Mouse (Mus musculus): ENCODE measurements around the gene Hspbap1. TPM values are rescaled to one million over a fixed set of nuclear protein-coding genes. Genes with fewer than 3 reads are reported as not detected.
A peak's percentile ranks its signal among the peaks of the same experiment; 100 is the strongest.

Hspbap1 gene
- total and polyA plus RNA-seq, 3 experiments = 13.6 to 15.9 (median 15.3) TPM

GRCm38 (mm10) chr16:35817255-35818089, 47.3 kb downstream of the Hspbap1 start (continued):
- TF ChIP-seq SMC3 (IDR thresholded peaks at IDR 0.05; ENCODE audit: low read depth, low read length) (peak; percentile 100), RAD21 (IDR thresholded peaks at IDR 0.05; ENCODE audit: low read depth, low read length) (peak; percentile 100), MAZ (IDR thresholded peaks at IDR 0.05; ENCODE audit: low read depth, low read length) (peak; percentile 31; the same call in 1 of the 2 replicates), MAFK (IDR thresholded peaks at IDR 0.05; ENCODE audit: insufficient replicate concordance, low read length) (no peak)

- H3K79me2 ChIP-seq (replicated peaks; ENCODE audit: control insufficient read depth, extremely low read depth, insufficient read depth, poor library complexity, severe bottlenecking) = no peaks in the 10 kb centered on the region
- in situ Hi-C loops (cut with MboI; ENCODE audit: low pct_ligation_motif_present, low pct_unique_long_range_greater_than_20kb, low sequenced_read_pairs) = no loop called here
- H3K4me1 ChIP-seq (ENCODE audit: control insufficient read depth in 1 of 2, insufficient read depth in 2 of 2) = no peaks in the 10 kb centered on the region; a peak in 1 of 4 replicates
- peak; percentile 11 for DNase-seq (ENCODE audit: extremely low read depth)
- H3K36me3 ChIP-seq (replicated peaks in 1 of 2; ENCODE audit: control insufficient read depth in 1 of 2, insufficient read depth in 1 of 2, low read length in 1 of 2) = peaks cover 26 to 42% of the 10 kb centered on the region in 2 experiments
- no peaks in the 10 kb centered on the region for H3K9me3 ChIP-seq (replicated peaks; ENCODE audit: low read length)
- TF ChIP-seq USF1 (IDR thresholded peaks at IDR 0.05; ENCODE audit: low read depth, low read length) (peak; percentile 43), KAT2A (IDR thresholded peaks at IDR 0.05; ENCODE audit: insufficient replicate concordance, low read length) (no peak)
- H3K9ac ChIP-seq (ENCODE audit: insufficient read depth, low read depth) = no peak overlapping the region
- H3K27me3 ChIP-seq (replicated peaks) = no peaks in the 10 kb centered on the region
- H3K4me2 ChIP-seq (ENCODE audit: insufficient read depth, low read depth, poor library complexity, severe bottlenecking) = no peak overlapping the region
- H3K4me3 ChIP-seq (replicated peaks in 1 of 3; ENCODE audit: low read depth in 2 of 3, low read length in 2 of 3, poor library complexity in 1 of 3) = no peak overlapping the region
- H3K27ac ChIP-seq (ENCODE audit: insufficient read depth, low read depth) = no peak overlapping the region
- dilution Hi-C loops (cut with MboI; ENCODE audit: extremely low pct_ligation_motif_present, extremely low pct_unique_long_range_greater_than_20kb, low sequenced_read_pairs) = no loop called here
Observed at GRCm38 (mm10) chr16:35829999-35830398, 59.8 kb downstream of the Hspbap1 start.

- Histone ChIP-seq H3K9ac (ENCODE audit: insufficient read depth, low read depth) (no peak overlapping the region), H3K4me3 (replicated peaks in 1 of 3; ENCODE audit: low read depth in 2 of 3, low read length in 2 of 3, poor library complexity in 1 of 3) (no peak overlapping the region), H3K36me3 (replicated peaks in 1 of 2; ENCODE audit: control insufficient read depth in 1 of 2, insufficient read depth in 1 of 2, low read length in 1 of 2) (peaks cover 22 to 30% of the 10 kb centered on the region in 2 experiments), H3K9me3 (replicated peaks; ENCODE audit: low read length) (peaks cover 4% of the 10 kb centered on the region), H3K27me3 (replicated peaks) (no peaks in the 10 kb centered on the region), H3K4me2 (ENCODE audit: insufficient read depth, low read depth, poor library complexity, severe bottlenecking) (no peak overlapping the region), H3K79me2 (replicated peaks; ENCODE audit: control insufficient read depth, extremely low read depth, insufficient read depth, poor library complexity, severe bottlenecking) (no peaks in the 10 kb centered on the region), H3K4me1 (ENCODE audit: control insufficient read depth in 1 of 2, insufficient read depth in 2 of 2) (no peaks in the 10 kb centered on the region; a peak in 1 of 4 replicates), H3K27ac (ENCODE audit: insufficient read depth, low read depth) (no peak overlapping the region)
- in situ Hi-C loops (cut with MboI; ENCODE audit: low pct_ligation_motif_present, low pct_unique_long_range_greater_than_20kb, low sequenced_read_pairs) = no loop called here
- TF ChIP-seq ELF1 (IDR thresholded peaks at IDR 0.05; ENCODE audit: low read depth, low read length) (no peak), PAX5 (IDR thresholded peaks at IDR 0.05; ENCODE audit: low read length) (no peak)
- dilution Hi-C loops (cut with MboI; ENCODE audit: extremely low pct_ligation_motif_present, extremely low pct_unique_long_range_greater_than_20kb, low sequenced_read_pairs) = no loop called here
- DNase-seq (ENCODE audit: extremely low read depth) = no peak
Observed at GRCm38 (mm10) chr16:35832926-35833325, 62.8 kb downstream of the Hspbap1 start.

- H3K4me1 ChIP-seq (ENCODE audit: control insufficient read depth in 1 of 2, insufficient read depth in 2 of 2) = no peaks in the 10 kb centered on the region; a peak in 1 of 4 replicates
- DNase-seq (ENCODE audit: extremely low read depth) = no peak
- H3K9me3 ChIP-seq (replicated peaks; ENCODE audit: low read length) = peaks cover 4% of the 10 kb centered on the region
- peaks cover 22 to 41% of the 10 kb centered on the region in 2 experiments for H3K36me3 ChIP-seq (replicated peaks in 1 of 2; ENCODE audit: control insufficient read depth in 1 of 2, insufficient read depth in 1 of 2, low read length in 1 of 2)
- no peaks in the 10 kb centered on the region for H3K79me2 ChIP-seq (replicated peaks; ENCODE audit: control insufficient read depth, extremely low read depth, insufficient read depth, poor library complexity, severe bottlenecking)
- no peaks in the 10 kb centered on the region for H3K27me3 ChIP-seq (replicated peaks)
- dilution Hi-C loops (cut with MboI; ENCODE audit: extremely low pct_ligation_motif_present, extremely low pct_unique_long_range_greater_than_20kb, low sequenced_read_pairs) = no loop called here
- no peak overlapping the region for H3K27ac ChIP-seq (ENCODE audit: insufficient read depth, low read depth)
- no peak overlapping the region for H3K4me3 ChIP-seq (replicated peaks in 1 of 3; ENCODE audit: low read depth in 2 of 3, low read length in 2 of 3, poor library complexity in 1 of 3)
- H3K9ac ChIP-seq (ENCODE audit: insufficient read depth, low read depth) = no peak overlapping the region
- in situ Hi-C loops (cut with MboI; ENCODE audit: low pct_ligation_motif_present, low pct_unique_long_range_greater_than_20kb, low sequenced_read_pairs) = no loop called here
- no peak for TF ChIP-seq MAFK (IDR thresholded peaks at IDR 0.05; ENCODE audit: insufficient replicate concordance, low read length)
- no peak for TF ChIP-seq NRF1 (IDR thresholded peaks at IDR 0.05; ENCODE audit: low read depth, low read length)
- TF ChIP-seq MEF2A (IDR thresholded peaks at IDR 0.05; ENCODE audit: borderline replicate concordance, low read depth, low read length) = no peak
- no peak for TF ChIP-seq UBTF (IDR thresholded peaks at IDR 0.05; ENCODE audit: low read depth, low read length)
- TF ChIP-seq RAD21 (IDR thresholded peaks at IDR 0.05; ENCODE audit: low read depth, low read length) = no peak
- TF ChIP-seq NELFE (IDR thresholded peaks at IDR 0.05; ENCODE audit: low read depth, low read length) = no peak
- TF ChIP-seq PAX5 (IDR thresholded peaks at IDR 0.05; ENCODE audit: low read length) = no peak
- no peak for TF ChIP-seq IRF4 (IDR thresholded peaks at IDR 0.05; ENCODE audit: low read depth, low read length)
- no peak for TF ChIP-seq CHD2 (IDR thresholded peaks at IDR 0.05; ENCODE audit: low read length)
- no peak for TF ChIP-seq USF2 (conservative IDR thresholded peaks at IDR 0.05; ENCODE audit: low read depth, low read length)
- no peak for TF ChIP-seq KAT2A (IDR thresholded peaks at IDR 0.05; ENCODE audit: insufficient replicate concordance, low read length)
- TF ChIP-seq SMC3 (IDR thresholded peaks at IDR 0.05; ENCODE audit: low read depth, low read length) = no peak
- TF ChIP-seq ELF1 (IDR thresholded peaks at IDR 0.05; ENCODE audit: low read depth, low read length) = no peak
- TF ChIP-seq TCF12 (IDR thresholded peaks at IDR 0.05; ENCODE audit: low read depth, low read length) = no peak
- no peak for TF ChIP-seq USF1 (IDR thresholded peaks at IDR 0.05; ENCODE audit: low read depth, low read length)
- H3K4me2 ChIP-seq (ENCODE audit: insufficient read depth, low read depth, poor library complexity, severe bottlenecking) = no peak overlapping the region
Observed at GRCm38 (mm10) chr16:35834653-35835052, 64.5 kb downstream of the Hspbap1 start.

All from CH12.LX (cell line).